Mouse (Mus musculus) bone marrow, adult 2 months (tissue): ENCODE results near the gene Inhbc.

ENCODE experiments used
- CTCF ChIP-seq: fragments of 200-500 bp; IDR thresholded peaks from 2 replicates; pipeline ENCODE4 v1.5.1; 2011; ENCODE audit warnings: low read length, control low read depth; ENCODE audit not compliant: control insufficient read depth, insufficient read depth
- POLR2A ChIP-seq: fragments of 200-500 bp; IDR thresholded peaks from 2 replicates; pipeline ENCODE4 v1.6.1; 2011; ENCODE audit warnings: low read depth, mild to moderate bottlenecking, control low read depth, low read length, borderline replicate concordance; ENCODE audit not compliant: control insufficient read depth

- no peak for TF ChIP-seq CTCF
- TF ChIP-seq POLR2A = no peak
Observed at GRCm38 (mm10) chr10:127352766-127353165, 17.5 kb downstream of the Inhbc start.
